Mouse (Mus musculus) embryonic facial prominence, embryonic 11.5 days (tissue): ENCODE data around the gene Adamts15. TPM values are rescaled to one million over a fixed set of nuclear protein-coding genes. Genes with fewer than 3 reads are reported as not detected.

ENCODE experiments used
- ATAC-seq: fragments of 200-750 bp; cut with Nextera tagmentation; replicated peaks from 2 replicates; pipeline ENCODE4 v1.8.0; 2017; ENCODE audit warnings: low read depth; ENCODE audit not compliant: insufficient number of reproducible peaks, low FRiP score, low TSS enrichment
- DNase-seq: peaks from one replicate; pipeline ENCODE4 v3.0.0-alpha.2; 2015; ENCODE audit warnings: low spot score
- H3K27ac ChIP-seq: fragments of 300-500 bp; sonication (generic); replicated peaks from 2 replicates; pipeline ENCODE4 v1.5.1; 2014; ENCODE audit warnings: mild to moderate bottlenecking, low read depth, low read length, control low read depth
- H3K27me3 ChIP-seq: fragments of 300-500 bp; sonication (generic); 2 replicates; pipeline ENCODE4 v1.6.1; 2014; ENCODE audit warnings: mild to moderate bottlenecking, low read length, moderate library complexity, mixed read lengths; ENCODE audit not compliant: control insufficient read depth, insufficient read depth
- H3K36me3 ChIP-seq: fragments of 300-500 bp; sonication (generic); replicated peaks from 2 replicates; pipeline ENCODE4 v1.6.1; 2014; ENCODE audit warnings: low read depth, mild to moderate bottlenecking, low read length, moderate library complexity, mixed read lengths; ENCODE audit not compliant: control insufficient read depth, insufficient read depth
- H3K4me1 ChIP-seq: fragments of 300-500 bp; sonication (generic); 2 replicates; pipeline ENCODE4 v1.6.1; 2014; ENCODE audit warnings: low read length, mixed read lengths; ENCODE audit not compliant: control insufficient read depth, insufficient read depth
- H3K4me2 ChIP-seq: fragments of 300-500 bp; sonication (generic); 2 replicates; pipeline ENCODE4 v1.6.1; 2014; ENCODE audit warnings: low read depth, mild to moderate bottlenecking, control low read depth, low read length, moderate library complexity
- H3K4me3 ChIP-seq: fragments of 300-500 bp; sonication (generic); 2 replicates; pipeline ENCODE4 v1.5.1; 2014; ENCODE audit warnings: low read depth, low read length, control low read depth
- H3K9ac ChIP-seq: fragments of 300-500 bp; sonication (generic); replicated peaks from 2 replicates; pipeline ENCODE4 v1.6.1; 2014; ENCODE audit warnings: mild to moderate bottlenecking, control low read depth, low read length
- H3K9me3 ChIP-seq: fragments of 300-500 bp; sonication (generic); replicated peaks from 2 replicates; pipeline ENCODE4 v1.6.1; 2016; ENCODE audit warnings: mild to moderate bottlenecking, low read length, inconsistent platforms, mixed read lengths; ENCODE audit not compliant: control insufficient read depth
- WGBS: fragments of 180-500 bp; shearing (Covaris S2); extraction: QIAGEN DNeasy Blood & Tissue Kit; methylation state at CpG from one replicate; pipeline ENCODE4 v1.1.7; 2014; 5-methylcytosine and 5-hydroxymethylcytosine counted together
- polyA plus RNA-seq: library from polyadenylated mRNA; unstranded; fragments of >200 nt; fragmentation: Nextera tagmentation; extraction: Ambion mirVana; gene quantifications from 2 replicates; pipeline ENCODE4 v1.2.1, GENCODE M21; 2014

Gene Adamts15
- polyA plus RNA-seq, 1 experiment from 2014 or later = 7.5 TPM

GRCm38 (mm10) chr9:30908973-30909372 lies 13.3 kb downstream of the Adamts15 start:
- WGBS = 80% methylated on average over 5 of the region's 5 CpGs
- H3K27ac ChIP-seq = no peak overlapping the region

GRCm38 (mm10) chr9:30908296-30908690 lies 14.0 kb downstream of the Adamts15 start:
- H3K4me1 ChIP-seq = no peaks in the 10 kb centered on the region
- no peak overlapping the region for H3K9ac ChIP-seq
- WGBS = 83% methylated on average over 5 of the region's 5 CpGs
- no peaks in the 10 kb centered on the region for H3K9me3 ChIP-seq
- no peak for ATAC-seq
- H3K27me3 ChIP-seq = no peaks in the 10 kb centered on the region
- no peak for DNase-seq
- H3K27ac ChIP-seq = no peak overlapping the region
- H3K36me3 ChIP-seq = no peaks in the 10 kb centered on the region
- no peak overlapping the region for H3K4me2 ChIP-seq
- no peak overlapping the region for H3K4me3 ChIP-seq

More at GRCm38 (mm10) chr9:30908973-30909372, 13.3 kb downstream of the Adamts15 start:
- Histone ChIP-seq H3K9me3 (no peaks in the 10 kb centered on the region), H3K4me1 (no peaks in the 10 kb centered on the region), H3K36me3 (no peaks in the 10 kb centered on the region), H3K9ac (no peak overlapping the region), H3K4me3 (no peak overlapping the region), H3K27me3 (no peaks in the 10 kb centered on the region), H3K4me2 (no peak overlapping the region)
- DNase-seq (no peak), ATAC-seq (no peak)

GRCm38 (mm10) chr9:30907677-30908295 lies 14.5 kb downstream of the Adamts15 start:
- Histone ChIP-seq H3K27ac (no peak overlapping the region), H3K4me1 (no peaks in the 10 kb centered on the region), H3K9me3 (no peaks in the 10 kb centered on the region), H3K36me3 (no peaks in the 10 kb centered on the region), H3K9ac (no peak overlapping the region), H3K4me3 (no peak overlapping the region), H3K27me3 (no peaks in the 10 kb centered on the region), H3K4me2 (no peak overlapping the region)
- 56% methylated on average over 5 of the region's 5 CpGs for WGBS
- ATAC-seq (no peak), DNase-seq (no peak)

GRCm38 (mm10) chr9:30906426-30906825 lies 15.8 kb downstream of the Adamts15 start:
- no peaks in the 10 kb centered on the region; the same call in 1 of the 2 replicates for H3K36me3 ChIP-seq
- WGBS = 85% methylated on average over 4 of the region's 4 CpGs
- no peak overlapping the region for H3K9ac ChIP-seq
- DNase-seq (no peak), ATAC-seq (no peak)
- no peak overlapping the region for H3K4me3 ChIP-seq
- no peak overlapping the region for H3K27ac ChIP-seq
- H3K27me3 ChIP-seq = no peaks in the 10 kb centered on the region
- no peaks in the 10 kb centered on the region for H3K4me1 ChIP-seq
- H3K9me3 ChIP-seq = no peaks in the 10 kb centered on the region
- no peak overlapping the region for H3K4me2 ChIP-seq

- no peak for ATAC-seq
- 86% methylated on average over 10 of the region's 10 CpGs for WGBS
- H3K27me3 ChIP-seq = no peaks in the 10 kb centered on the region
- no peak overlapping the region for H3K27ac ChIP-seq
- no peaks in the 10 kb centered on the region for H3K9me3 ChIP-seq
- no peak overlapping the region for H3K4me3 ChIP-seq
- H3K9ac ChIP-seq = no peak overlapping the region
- H3K4me1 ChIP-seq = no peaks in the 10 kb centered on the region
- no peaks in the 10 kb centered on the region; the same call in 1 of the 2 replicates for H3K36me3 ChIP-seq
- no peak overlapping the region for H3K4me2 ChIP-seq
- no peak for DNase-seq
Observed at GRCm38 (mm10) chr9:30905861-30906260, 16.4 kb downstream of the Adamts15 start.

- H3K4me1 ChIP-seq = no peaks in the 10 kb centered on the region
- no peak overlapping the region for H3K4me3 ChIP-seq
- H3K27ac ChIP-seq = no peak overlapping the region
- H3K27me3 ChIP-seq = no peaks in the 10 kb centered on the region
- 97% methylated on average over 5 of the region's 5 CpGs for WGBS
- no peak overlapping the region for H3K4me2 ChIP-seq
- H3K36me3 ChIP-seq = no peaks in the 10 kb centered on the region; the same call in 1 of the 2 replicates
- no peaks in the 10 kb centered on the region for H3K9me3 ChIP-seq
- no peak overlapping the region for H3K9ac ChIP-seq
- DNase-seq (no peak), ATAC-seq (no peak)
Observed at GRCm38 (mm10) chr9:30903266-30903665, 19.0 kb downstream of the Adamts15 start.

GRCm38 (mm10) chr9:30902641-30903040 lies 19.6 kb downstream of the Adamts15 start:
- Histone ChIP-seq H3K9ac (no peak overlapping the region), H3K27ac (no peak overlapping the region), H3K9me3 (no peaks in the 10 kb centered on the region), H3K4me3 (no peak overlapping the region), H3K27me3 (no peaks in the 10 kb centered on the region), H3K4me2 (no peak overlapping the region), H3K36me3 (no peaks in the 10 kb centered on the region; the same call in 1 of the 2 replicates), H3K4me1 (no peaks in the 10 kb centered on the region)
- WGBS = 97% methylated on average over 7 of the region's 7 CpGs
- ATAC-seq (no peak), DNase-seq (no peak)

- H3K27me3 ChIP-seq = no peaks in the 10 kb centered on the region
- DNase-seq (no peak), ATAC-seq (no peak)
- no peak overlapping the region for H3K4me3 ChIP-seq
- WGBS = 97% methylated on average over 19 of the region's 19 CpGs
- H3K9me3 ChIP-seq = no peaks in the 10 kb centered on the region
- H3K4me2 ChIP-seq = no peak overlapping the region
- no peaks in the 10 kb centered on the region for H3K4me1 ChIP-seq
- H3K27ac ChIP-seq = no peak overlapping the region
- no peaks in the 10 kb centered on the region; the same call in 1 of the 2 replicates for H3K36me3 ChIP-seq
- no peak overlapping the region for H3K9ac ChIP-seq
Observed at GRCm38 (mm10) chr9:30902152-30902551, 20.1 kb downstream of the Adamts15 start.
